Mouse (Mus musculus): Measurements from ENCODE around the gene Neurl1b. TPM values are rescaled to one million over a fixed set of nuclear protein-coding genes. Genes with fewer than 3 reads are reported as not detected.

Gene Neurl1b
- polyA plus RNA-seq, 1 experiment from 2014 or later = 1.8 TPM

GRCm38 (mm10) chr17:26463984-26464383 is 49.4 kb downstream of the Neurl1b start:
- ATAC-seq = no peak
- Histone ChIP-seq H3K9me3 (no peaks in the 10 kb centered on the region), H3K36me3 (no peaks in the 10 kb centered on the region), H3K4me3 (replicated peaks) (no peak overlapping the region), H3K4me1 (replicated peaks) (0 out of 2 replicates have a peak, but pooled peaks cover 3% of the 10 kb centered on the region), H3K27me3 (replicated peaks) (no peaks in the 10 kb centered on the region; the same call in 1 of the 2 replicates), H3K9ac (0 out of 2 replicates have a peak overlapping the region, but pooled peaks have one; percentile 5), H3K4me2 (replicated peaks) (no peak overlapping the region), H3K27ac (no peak overlapping the region)
- WGBS = 20% methylated on average over 4 of the region's 4 CpGs

DNA sequence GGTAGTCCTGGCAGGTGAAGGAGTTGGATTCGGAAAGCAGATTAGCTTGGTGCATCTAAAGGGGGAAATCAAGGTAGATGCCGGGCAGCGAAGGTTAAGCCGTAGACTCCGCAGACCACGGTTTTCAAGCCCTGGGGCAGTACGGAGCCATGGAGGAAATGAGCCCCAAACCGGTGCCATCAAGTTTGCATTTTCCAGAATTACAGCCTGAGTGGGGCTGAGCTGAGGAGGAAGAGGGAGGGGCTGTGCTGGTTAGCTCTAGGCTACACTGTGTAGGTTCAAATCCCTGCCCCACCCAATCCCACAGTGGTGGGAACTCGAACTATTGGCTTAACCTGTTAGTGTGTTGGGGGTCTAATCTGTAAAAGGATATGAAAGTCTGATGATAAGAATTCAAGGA is 49.9 kb downstream of the Neurl1b start:
- ATAC-seq = no peak
- Histone ChIP-seq H3K27ac (no peak overlapping the region), H3K4me3 (replicated peaks) (no peak overlapping the region), H3K9me3 (no peaks in the 10 kb centered on the region), H3K4me2 (replicated peaks) (no peak overlapping the region), H3K9ac (0 out of 2 replicates have a peak overlapping the region, but pooled peaks have one; percentile 5), H3K27me3 (replicated peaks) (no peaks in the 10 kb centered on the region; the same call in 1 of the 2 replicates), H3K36me3 (no peaks in the 10 kb centered on the region), H3K4me1 (replicated peaks) (0 out of 2 replicates have a peak, but pooled peaks cover 3% of the 10 kb centered on the region)
- WGBS = 71% methylated on average over 9 of the region's 9 CpGs

GRCm38 (mm10) chr17:26464972-26465371 is 50.3 kb downstream of the Neurl1b start:
- 0 out of 2 replicates have a peak, but pooled peaks cover 3% of the 10 kb centered on the region for H3K4me1 ChIP-seq (replicated peaks)
- ATAC-seq = peak; percentile 39; the same call in 1 of the 2 replicates

GRCm38 (mm10) chr17:26466741-26467150 is 52.1 kb downstream of the Neurl1b start:
- 11% methylated on average over 4 of the region's 4 CpGs for WGBS
- no peak overlapping the region for H3K4me3 ChIP-seq (replicated peaks)
- no peaks in the 10 kb centered on the region for H3K9me3 ChIP-seq
- peak; percentile 61 for ATAC-seq
- no peaks in the 10 kb centered on the region; the same call in 1 of the 2 replicates for H3K27me3 ChIP-seq (replicated peaks)
- no peak overlapping the region for H3K27ac ChIP-seq
- H3K36me3 ChIP-seq = no peaks in the 10 kb centered on the region
- peak overlapping the region; percentile 30; the same call in 1 of the 2 replicates for H3K4me2 ChIP-seq (replicated peaks)
- H3K4me1 ChIP-seq (replicated peaks) = 0 out of 2 replicates have a peak, but pooled peaks cover 3% of the 10 kb centered on the region
- H3K9ac ChIP-seq = no peak overlapping the region

More at GRCm38 (mm10) chr17:26464972-26465371, 50.3 kb downstream of the Neurl1b start:
- Histone ChIP-seq H3K4me2 (replicated peaks) (no peak overlapping the region), H3K9ac (no peak overlapping the region; the same call in 1 of the 2 replicates), H3K27me3 (replicated peaks) (no peaks in the 10 kb centered on the region; the same call in 1 of the 2 replicates), H3K36me3 (no peaks in the 10 kb centered on the region), H3K4me3 (replicated peaks) (no peak overlapping the region), H3K9me3 (no peaks in the 10 kb centered on the region), H3K27ac (0 out of 2 replicates have a peak overlapping the region, but pooled peaks have one; percentile 27)
- 56% methylated on average over 7 of the region's 7 CpGs for WGBS

DNA sequence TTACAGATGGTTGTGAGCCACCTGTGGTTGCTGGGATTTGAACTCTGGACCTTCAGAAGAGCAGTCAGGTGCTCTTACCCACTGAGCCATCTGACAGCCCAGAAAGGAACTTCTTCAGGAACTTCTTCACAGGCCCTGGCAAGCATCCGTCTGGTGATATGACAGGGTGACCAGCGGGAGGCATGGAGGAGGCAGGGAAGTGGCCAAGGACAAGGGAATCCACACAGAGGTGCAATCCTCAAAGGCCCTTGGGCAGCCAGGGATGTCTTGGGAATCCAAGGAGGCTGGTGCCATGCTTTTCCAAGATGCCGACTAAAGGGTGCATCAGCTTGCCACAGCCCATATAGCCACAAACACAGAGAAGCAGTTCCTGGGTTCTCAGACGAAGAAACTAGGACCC is 53.0 kb downstream of the Neurl1b start:
- 76% methylated on average over 4 of the region's 4 CpGs for WGBS
- H3K4me1 ChIP-seq (replicated peaks) = 0 out of 2 replicates have a peak, but pooled peaks cover 3% of the 10 kb centered on the region
- no peak overlapping the region for H3K4me2 ChIP-seq (replicated peaks)
- no peak overlapping the region for H3K9ac ChIP-seq
- H3K4me3 ChIP-seq (replicated peaks) = no peak overlapping the region
- H3K36me3 ChIP-seq = no peaks in the 10 kb centered on the region
- H3K27ac ChIP-seq = no peak overlapping the region
- no peaks in the 10 kb centered on the region for H3K9me3 ChIP-seq
- no peak for ATAC-seq
- H3K27me3 ChIP-seq (replicated peaks) = no peaks in the 10 kb centered on the region; the same call in 1 of the 2 replicates

DNA sequence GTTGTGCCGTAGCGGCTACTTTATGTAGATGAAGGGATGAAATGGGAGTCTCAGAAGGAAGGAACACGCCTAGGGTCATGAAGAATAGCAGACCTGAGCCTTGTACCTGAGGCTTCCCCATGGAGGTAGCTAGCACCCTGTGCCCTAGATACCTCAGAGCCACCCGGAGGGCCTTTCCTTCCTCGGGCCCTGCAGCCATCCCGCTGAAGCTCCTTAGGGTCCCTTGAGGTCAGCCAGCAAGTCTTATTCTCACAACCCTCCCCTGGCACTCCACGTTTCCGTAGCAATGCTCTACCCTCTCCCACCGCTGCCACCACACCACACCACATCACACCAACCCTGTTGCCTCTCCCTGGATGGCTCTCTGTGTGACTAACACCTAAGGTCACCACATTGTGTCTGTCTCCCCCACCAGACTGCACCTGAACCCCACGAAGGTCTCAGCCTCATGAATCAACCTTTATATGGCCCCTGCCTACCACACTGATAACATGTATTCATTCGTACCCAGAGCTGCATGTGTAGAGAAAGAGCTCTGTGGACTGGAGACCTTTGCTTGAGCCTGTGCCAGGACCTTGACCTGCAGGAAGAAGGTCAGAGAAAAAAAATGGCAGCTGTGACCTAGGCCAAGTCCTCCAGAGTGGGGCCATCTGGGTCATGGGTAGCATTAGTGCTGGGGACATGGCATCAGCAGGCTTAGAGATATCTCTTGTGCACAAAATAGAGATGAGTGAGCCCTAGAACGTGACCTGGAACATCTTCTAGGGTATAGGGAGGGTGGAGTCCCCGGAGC is 53.7 kb downstream of the Neurl1b start:
- WGBS = 82% methylated on average over 13 of the region's 13 CpGs
- H3K27me3 ChIP-seq (replicated peaks) = no peaks in the 10 kb centered on the region; the same call in 1 of the 2 replicates
- ATAC-seq = no peak

DNA sequence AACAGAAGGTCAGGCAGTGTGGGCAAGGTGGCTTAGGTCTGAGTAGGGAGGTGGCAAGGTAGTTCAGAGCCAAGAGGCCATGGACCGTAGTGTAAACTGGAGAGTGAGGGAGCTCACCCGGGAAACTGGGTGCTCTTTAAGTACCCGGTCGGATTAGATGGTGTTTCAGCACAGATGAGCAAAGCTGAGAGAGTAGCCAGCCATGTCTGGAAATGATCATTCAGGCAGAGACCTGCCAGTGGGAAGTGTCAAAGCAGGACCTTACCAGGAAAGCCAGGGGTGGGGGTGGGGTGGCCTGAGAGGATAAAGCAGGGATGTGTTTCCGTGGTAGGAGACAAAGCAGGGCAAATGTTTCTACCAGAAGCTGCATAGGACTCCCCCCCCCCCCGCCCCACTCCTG is 62.2 kb downstream of the Neurl1b start:
- no peak overlapping the region for H3K9ac ChIP-seq
- WGBS = 43% methylated on average over 6 of the region's 6 CpGs
- no peaks in the 10 kb centered on the region for H3K27me3 ChIP-seq (replicated peaks)
- no peaks in the 10 kb centered on the region for H3K36me3 ChIP-seq
- ATAC-seq = no peak
- H3K27ac ChIP-seq = no peak overlapping the region
- no peak overlapping the region for H3K4me3 ChIP-seq (replicated peaks)
- no peak overlapping the region for H3K4me2 ChIP-seq (replicated peaks)
- no peaks in the 10 kb centered on the region for H3K9me3 ChIP-seq
- H3K4me1 ChIP-seq (replicated peaks) = no peaks in the 10 kb centered on the region

More for the DNA sequence above, 53.7 kb downstream of the Neurl1b start:
- Histone ChIP-seq H3K4me2 (replicated peaks) (no peak overlapping the region), H3K27ac (no peak overlapping the region), H3K36me3 (no peaks in the 10 kb centered on the region), H3K9ac (no peak overlapping the region), H3K4me3 (replicated peaks) (no peak overlapping the region), H3K4me1 (replicated peaks) (0 out of 2 replicates have a peak, but pooled peaks cover 3% of the 10 kb centered on the region), H3K9me3 (no peaks in the 10 kb centered on the region)

GRCm38 (mm10) chr17:26478672-26479071 is 64.0 kb downstream of the Neurl1b start:
- 67% methylated on average over 4 of the region's 4 CpGs for WGBS
- no peaks in the 10 kb centered on the region for H3K4me1 ChIP-seq (replicated peaks)
- H3K9me3 ChIP-seq = no peaks in the 10 kb centered on the region
- H3K36me3 ChIP-seq = no peaks in the 10 kb centered on the region
- no peak overlapping the region for H3K4me2 ChIP-seq (replicated peaks)
- no peak overlapping the region for H3K9ac ChIP-seq
- H3K27me3 ChIP-seq (replicated peaks) = no peaks in the 10 kb centered on the region
- H3K4me3 ChIP-seq (replicated peaks) = no peak overlapping the region
- no peak for ATAC-seq
- H3K27ac ChIP-seq = no peak overlapping the region

DNA sequence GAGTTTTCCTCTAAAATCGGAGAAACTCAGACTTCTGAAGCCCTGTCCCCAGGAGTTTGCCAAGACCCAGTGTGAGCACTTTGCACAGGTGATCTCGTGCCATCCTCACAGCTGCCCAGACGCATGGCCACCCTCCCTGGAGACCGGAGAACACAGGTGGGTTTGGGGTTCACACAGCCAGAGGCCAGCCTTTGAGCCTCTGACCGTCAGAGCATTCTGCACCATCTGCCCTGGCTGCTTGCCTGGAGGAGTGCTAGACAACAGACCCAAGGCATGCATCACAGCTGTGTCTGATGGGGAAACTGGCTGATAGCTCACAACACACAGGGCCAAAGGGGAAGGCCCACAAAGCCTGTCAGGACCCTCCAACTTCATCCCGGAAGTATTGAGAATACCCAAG is 65.0 kb downstream of the Neurl1b start:
- H3K36me3 ChIP-seq = no peaks in the 10 kb centered on the region
- no peak overlapping the region for H3K4me2 ChIP-seq (replicated peaks)
- no peaks in the 10 kb centered on the region for H3K4me1 ChIP-seq (replicated peaks)
- WGBS = 73% methylated on average over 6 of the region's 6 CpGs
- H3K27ac ChIP-seq = no peak overlapping the region
- H3K9me3 ChIP-seq = no peaks in the 10 kb centered on the region
- no peak overlapping the region for H3K9ac ChIP-seq
- no peaks in the 10 kb centered on the region for H3K27me3 ChIP-seq (replicated peaks)
- no peak overlapping the region for H3K4me3 ChIP-seq (replicated peaks)
- ATAC-seq = no peak

- Histone ChIP-seq H3K9me3 (no peaks in the 10 kb centered on the region), H3K4me3 (replicated peaks) (no peak overlapping the region), H3K4me1 (replicated peaks) (no peaks in the 10 kb centered on the region), H3K36me3 (no peaks in the 10 kb centered on the region), H3K4me2 (replicated peaks) (no peak overlapping the region), H3K27me3 (replicated peaks) (no peaks in the 10 kb centered on the region), H3K9ac (no peak overlapping the region), H3K27ac (no peak overlapping the region)
- 86% methylated on average over 4 of the region's 4 CpGs for WGBS
- ATAC-seq = no peak
Observed at GRCm38 (mm10) chr17:26480956-26481355, 66.3 kb downstream of the Neurl1b start.

DNA sequence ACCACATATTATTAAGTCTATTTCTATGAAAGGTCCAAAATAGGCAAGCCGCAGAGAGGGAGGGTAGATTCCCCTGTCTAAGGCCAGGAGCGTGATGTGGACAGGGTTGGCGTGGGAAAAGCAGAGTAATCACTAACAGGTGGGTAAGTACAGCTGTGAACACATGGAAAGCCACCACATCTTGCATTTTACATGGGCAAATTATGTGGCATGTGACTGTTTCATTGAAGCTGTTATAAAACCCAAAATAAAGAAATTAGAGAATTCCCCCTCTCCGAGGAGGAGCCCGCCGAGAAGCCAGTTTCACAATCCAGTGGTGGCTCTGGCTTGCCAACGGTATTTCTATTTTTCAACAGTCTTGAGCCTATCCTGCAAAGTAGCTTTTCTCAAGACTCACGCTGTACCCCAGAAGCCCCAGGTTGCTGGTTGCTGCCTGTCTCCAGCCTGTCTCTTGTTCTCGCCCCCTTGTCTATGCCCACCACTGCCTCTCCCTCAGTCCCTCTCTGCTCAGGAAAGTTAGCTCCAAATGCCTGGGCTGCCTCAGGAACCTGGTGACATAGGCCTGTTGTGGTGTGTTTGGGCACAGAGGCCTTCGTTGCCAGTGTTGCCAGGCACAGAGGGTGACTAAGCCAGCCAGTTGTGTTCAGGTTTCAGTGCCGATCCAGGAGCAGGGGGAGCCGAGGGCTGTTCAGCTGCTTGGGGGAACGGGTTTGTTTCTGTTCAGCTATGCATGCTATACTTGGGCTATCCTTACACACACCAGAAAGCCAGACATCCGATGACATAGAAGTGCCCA is 70.2 kb downstream of the Neurl1b start:
- H3K4me1 ChIP-seq (replicated peaks) = no peaks in the 10 kb centered on the region
- WGBS = 88% methylated on average over 14 of the region's 14 CpGs
- no peak overlapping the region for H3K9ac ChIP-seq
- H3K27ac ChIP-seq = no peak overlapping the region
- ATAC-seq = no peak
- no peak overlapping the region for H3K4me2 ChIP-seq (replicated peaks)
- no peaks in the 10 kb centered on the region for H3K36me3 ChIP-seq
- H3K27me3 ChIP-seq (replicated peaks) = no peaks in the 10 kb centered on the region
- H3K9me3 ChIP-seq = no peaks in the 10 kb centered on the region
- no peak overlapping the region for H3K4me3 ChIP-seq (replicated peaks)

- WGBS = 51% methylated on average over 5 of the region's 5 CpGs
- H3K36me3 ChIP-seq = no peaks in the 10 kb centered on the region
- H3K27me3 ChIP-seq (replicated peaks) = no peaks in the 10 kb centered on the region
- ATAC-seq = no peak
- H3K27ac ChIP-seq = no peak overlapping the region
- no peak overlapping the region for H3K9ac ChIP-seq
- no peaks in the 10 kb centered on the region for H3K4me1 ChIP-seq (replicated peaks)
- no peak overlapping the region for H3K4me3 ChIP-seq (replicated peaks)
- no peaks in the 10 kb centered on the region for H3K9me3 ChIP-seq
- no peak overlapping the region for H3K4me2 ChIP-seq (replicated peaks)
Observed at GRCm38 (mm10) chr17:26487266-26487665, 72.6 kb downstream of the Neurl1b start.

Data from intestine, embryonic 15.5 days (tissue).